Mouse (Mus musculus): ENCODE measurements around the gene Map6.

DNA sequence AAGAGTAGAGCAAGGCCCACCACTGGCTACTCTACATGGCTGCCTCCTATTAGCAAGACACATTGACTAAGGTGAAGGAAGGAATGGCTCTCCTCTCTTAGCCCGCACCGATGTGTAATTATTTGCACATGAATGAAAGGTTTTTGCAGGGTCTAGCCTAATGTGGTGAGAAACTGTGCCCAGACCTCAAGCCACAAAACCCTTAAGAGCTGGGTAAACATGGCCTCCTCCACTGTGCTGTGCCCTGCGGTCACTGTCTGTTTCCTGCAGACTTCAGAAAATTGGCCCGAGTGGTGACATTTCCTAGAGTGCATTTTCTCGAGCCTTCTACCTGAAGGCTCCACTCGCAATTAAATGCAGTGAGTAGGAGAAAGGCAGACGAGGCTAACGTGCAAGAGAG, 11.1 kb downstream of the Map6 start:
- TF ChIP-seq FLI1 (IDR thresholded peaks at IDR 0.05; ENCODE audit: low read length) (no peak), GATA1 (IDR thresholded peaks at IDR 0.05; ENCODE audit: borderline replicate concordance, low read length) (no peak)

Measured in megakaryocyte, embryonic 14.5 days (primary cell).